Mouse (Mus musculus) embryonic facial prominence, embryonic 14.5 days (tissue): ENCODE measurements at regions not wholly inside any gene's neighbourhood (a gene's known extent, or its start where the extent isn't known, plus 50 kb on each side); places are given as distances from the start of the nearest gene placed in this dataset.
A peak's percentile ranks its signal among the peaks of the same experiment; 100 is the strongest.

Source experiments
- ATAC-seq: fragments of 200-750 bp; cut with Nextera tagmentation; 2 replicates; pipeline ENCODE4 v1.8.0; 2017; ENCODE audit warnings: low read depth, moderate number of reproducible peaks, moderate TSS enrichment
- DNase-seq: peaks from one replicate; pipeline ENCODE4 v3.0.0-alpha.2; 2015; ENCODE audit warnings: low spot score
- H3K27ac ChIP-seq: fragments of 300-500 bp; sonication (generic); replicated peaks from 2 replicates; pipeline ENCODE4 v1.5.1; 2014; ENCODE audit warnings: low read depth, mild to moderate bottlenecking, low read length, moderate library complexity
- H3K27me3 ChIP-seq: fragments of 300-500 bp; sonication (generic); replicated peaks from 2 replicates; pipeline ENCODE4 v1.6.1; 2014; ENCODE audit warnings: low read length; ENCODE audit not compliant: control insufficient read depth, insufficient read depth
- H3K36me3 ChIP-seq: fragments of 300-500 bp; sonication (generic); 2 replicates; pipeline ENCODE4 v1.6.1; 2014; ENCODE audit warnings: low read length, mixed read lengths; ENCODE audit not compliant: control insufficient read depth, insufficient read depth
- H3K4me1 ChIP-seq: fragments of 300-500 bp; sonication (generic); 2 replicates; pipeline ENCODE4 v1.6.1; 2014; ENCODE audit warnings: antibody characterized with exemption, low read length; ENCODE audit not compliant: control insufficient read depth, insufficient read depth
- H3K4me2 ChIP-seq: fragments of 300-500 bp; sonication (generic); 2 replicates; pipeline ENCODE4 v1.6.1; 2014; ENCODE audit warnings: low read depth, mild to moderate bottlenecking, low read length, moderate library complexity, mixed read lengths
- H3K4me3 ChIP-seq: fragments of 300-500 bp; sonication (generic); 2 replicates; pipeline ENCODE4 v1.5.1; 2014; ENCODE audit warnings: low read depth, mild to moderate bottlenecking, low read length
- H3K9ac ChIP-seq: fragments of 300-500 bp; sonication (generic); 2 replicates; pipeline ENCODE4 v1.6.1; 2014; ENCODE audit warnings: low read depth, mild to moderate bottlenecking, low read length, moderate library complexity, mixed read lengths
- H3K9me3 ChIP-seq: fragments of 300-500 bp; sonication (generic); 2 replicates; pipeline ENCODE4 v1.6.1; 2016; ENCODE audit warnings: low read length; ENCODE audit not compliant: control insufficient read depth
- WGBS: fragments of 180-500 bp; shearing (Covaris S2); extraction: QIAGEN DNeasy Blood & Tissue Kit; methylation state at CpG from one replicate; pipeline ENCODE4 v1.1.7; 2014; 5-methylcytosine and 5-hydroxymethylcytosine counted together

DNA sequence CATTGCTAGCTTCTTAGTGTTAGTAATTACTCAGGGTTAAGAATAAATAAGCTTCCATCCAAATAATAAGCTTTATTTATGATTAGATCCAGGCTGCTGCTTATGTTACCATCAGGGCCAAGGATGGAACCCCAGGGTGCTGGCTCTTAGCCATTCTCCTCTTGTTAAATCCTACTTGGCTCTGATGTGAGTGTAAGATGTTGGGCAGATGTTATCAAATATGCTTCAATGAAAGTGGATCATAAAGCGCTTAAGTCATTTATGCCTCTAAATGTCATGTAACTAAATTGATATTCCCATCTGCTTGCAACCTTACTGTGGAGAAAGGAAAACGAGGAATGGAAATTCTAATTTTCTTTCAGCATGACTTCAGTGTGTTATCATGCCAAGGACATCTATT is 426.4 kb upstream of the Lrrc4c start:
- DNase-seq (peak; percentile 30), ATAC-seq (no peak)
- Histone ChIP-seq H3K9me3 (no peaks in the 10 kb centered on the region), H3K4me2 (no peak overlapping the region), H3K36me3 (no peaks in the 10 kb centered on the region), H3K27me3 (no peaks in the 10 kb centered on the region), H3K9ac (no peak overlapping the region), H3K4me3 (no peak overlapping the region), H3K4me1 (no peaks in the 10 kb centered on the region), H3K27ac (no peak overlapping the region)
- WGBS: 61% methylated on average over 2 of the region's 2 CpGs

DNA sequence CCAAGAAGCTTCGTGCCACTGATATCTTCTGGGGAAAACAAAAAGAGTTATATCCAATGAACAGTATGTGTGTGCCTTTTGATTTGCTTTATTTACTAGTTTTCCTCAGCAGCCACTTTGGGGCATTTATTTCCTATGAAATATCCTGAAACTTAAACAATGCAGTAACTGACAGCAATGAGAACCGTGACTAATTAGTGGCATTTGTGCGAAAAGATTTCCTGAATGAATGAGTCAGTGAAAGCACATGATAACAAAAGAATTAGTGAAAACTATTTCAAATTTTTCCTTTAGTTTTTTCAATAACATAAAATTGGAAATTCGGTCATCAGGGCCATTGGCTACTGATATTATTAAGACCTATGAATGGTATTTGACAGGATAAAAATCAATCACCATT is 412.9 kb upstream of the Lrrc4c start:
- DNase-seq: no peak
- 71% methylated on average over 4 of the region's 4 CpGs for WGBS
- Histone ChIP-seq H3K36me3 (no peaks in the 10 kb centered on the region), H3K4me2 (no peak overlapping the region), H3K27me3 (no peaks in the 10 kb centered on the region), H3K9ac (no peak overlapping the region), H3K4me1 (no peaks in the 10 kb centered on the region), H3K9me3 (no peaks in the 10 kb centered on the region), H3K27ac (no peak overlapping the region), H3K4me3 (no peak overlapping the region)
- ATAC-seq: no peak

- H3K27ac ChIP-seq: no peak overlapping the region
- no peak overlapping the region for H3K4me2 ChIP-seq
- H3K4me3 ChIP-seq: no peak overlapping the region
- H3K9me3 ChIP-seq: no peaks in the 10 kb centered on the region
- DNase-seq (no peak), ATAC-seq (no peak)
- H3K4me1 ChIP-seq: no peaks in the 10 kb centered on the region
- no peaks in the 10 kb centered on the region for H3K27me3 ChIP-seq
- H3K36me3 ChIP-seq: no peaks in the 10 kb centered on the region
- H3K9ac ChIP-seq: no peak overlapping the region
Measured at GRCm38 (mm10) chr2:95909758-95910157, 408.2 kb upstream of the Lrrc4c start.

GRCm38 (mm10) chr2:95910160-95910559 is 407.8 kb upstream of the Lrrc4c start:
- Histone ChIP-seq H3K9ac (no peak overlapping the region), H3K36me3 (no peaks in the 10 kb centered on the region), H3K27me3 (no peaks in the 10 kb centered on the region), H3K4me3 (no peak overlapping the region), H3K4me2 (no peak overlapping the region), H3K27ac (no peak overlapping the region), H3K9me3 (no peaks in the 10 kb centered on the region), H3K4me1 (no peaks in the 10 kb centered on the region)
- 60% methylated on average over 2 of the region's 2 CpGs for WGBS
- DNase-seq (peak; percentile 6), ATAC-seq (peak; percentile 44; the same call in 1 of the 2 replicates)
